Mouse (Mus musculus): ENCODE measurements around the gene Spock1.
A peak's percentile ranks its signal among the peaks of the same experiment; 100 is the strongest.

The Spock1 gene

GRCm38 (mm10) chr13:57865029-57865428 is 43.1 kb downstream of the Spock1 start:
- DNase-seq (ENCODE audit: low read depth, low spot score): no peak

GRCm38 (mm10) chr13:57858491-57858890 is 49.6 kb downstream of the Spock1 start:
- DNase-seq (ENCODE audit: low read depth, low spot score): no peak

DNA sequence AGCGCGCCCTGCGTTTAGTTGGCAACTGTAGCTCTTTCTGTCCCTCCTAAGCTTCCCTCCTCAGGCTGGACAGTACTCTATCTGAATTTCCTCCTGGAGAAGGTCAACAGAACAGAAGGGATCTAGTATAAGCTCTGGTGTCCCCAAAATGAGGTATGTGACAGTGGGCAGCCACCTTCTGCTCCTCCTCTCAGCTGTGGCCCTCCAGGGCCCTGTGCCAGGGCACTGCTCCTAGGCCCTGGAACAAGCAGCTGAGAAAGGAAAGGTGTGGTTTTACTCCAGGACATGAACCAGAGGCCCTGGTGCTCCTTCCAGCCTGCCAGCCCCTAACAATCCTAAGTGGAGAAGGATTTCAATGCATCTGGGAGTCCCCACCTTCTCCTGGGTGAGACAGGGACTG is 51.1 kb downstream of the Spock1 start:
- DNase-seq (ENCODE audit: low read depth, low spot score): no peak

DNA sequence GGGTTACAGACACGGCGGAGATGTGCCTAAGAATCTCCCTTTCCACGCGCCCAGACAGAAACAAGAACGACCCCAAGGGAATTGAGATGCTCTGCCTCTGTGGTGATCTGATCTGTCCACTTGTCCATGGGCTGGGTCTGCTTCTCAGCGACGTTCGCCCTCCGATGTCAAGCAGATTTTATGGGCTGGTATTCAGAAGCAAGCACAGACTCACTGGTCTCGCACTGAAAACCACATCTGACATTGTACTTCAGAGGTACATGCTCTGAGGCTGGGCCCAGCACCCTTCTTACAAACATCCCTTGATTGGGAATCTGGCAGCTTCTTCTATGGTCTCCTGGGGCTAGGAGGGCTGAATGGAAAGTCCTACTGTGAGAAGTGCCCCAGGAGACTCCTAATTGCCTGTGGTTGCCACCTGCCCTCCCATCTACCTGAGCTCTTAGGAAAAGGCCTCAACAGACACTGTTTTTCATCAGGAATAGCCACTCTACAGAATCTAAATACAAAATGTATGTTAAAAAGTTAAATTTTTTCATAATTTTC is 51.8 kb downstream of the Spock1 start:
- no peak for DNase-seq (ENCODE audit: low read depth, low spot score)

DNA sequence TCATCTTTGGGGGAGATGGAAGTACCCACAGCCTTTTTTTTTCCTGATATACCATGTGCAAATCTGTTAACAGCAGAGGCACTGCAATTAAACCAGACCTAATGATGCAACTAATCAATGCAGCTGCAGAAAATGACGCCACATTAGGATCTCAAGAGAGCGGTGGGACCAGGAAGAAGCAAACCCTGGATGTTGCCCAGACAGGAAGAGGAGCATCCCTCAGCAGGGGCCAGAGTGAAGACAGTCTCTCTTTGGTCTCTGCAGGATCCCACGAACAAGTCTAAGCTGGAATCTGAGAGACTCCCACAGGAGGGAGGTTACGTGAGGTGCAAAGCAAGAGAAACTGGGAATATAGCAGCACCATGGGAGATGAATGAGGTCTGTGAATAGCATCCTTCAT is 52.4 kb downstream of the Spock1 start:
- DNase-seq (ENCODE audit: low read depth, low spot score): no peak

DNA sequence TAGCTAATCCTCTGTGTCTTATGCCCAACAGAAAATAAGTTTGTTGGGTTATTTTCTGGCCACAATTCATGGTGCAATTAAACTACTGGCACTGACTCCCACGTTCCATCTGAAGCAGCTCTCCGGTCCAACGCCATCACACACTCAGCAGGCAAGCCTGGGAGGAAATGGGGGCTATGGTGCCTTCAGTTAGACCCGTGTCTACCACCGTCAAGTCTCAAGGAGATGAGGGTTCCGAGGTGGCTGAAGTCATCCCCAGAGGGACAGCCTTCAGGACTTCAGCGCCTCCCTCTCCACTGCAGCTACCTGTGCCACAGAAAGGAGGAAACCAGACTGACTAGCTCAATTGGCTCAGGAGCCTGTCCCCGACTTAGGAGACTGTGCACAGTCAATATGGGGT is 53.7 kb downstream of the Spock1 start:
- no peak for DNase-seq (ENCODE audit: low read depth, low spot score)

GRCm38 (mm10) chr13:57853621-57854020 is 54.5 kb downstream of the Spock1 start:
- DNase-seq (ENCODE audit: low read depth, low spot score): no peak

- DNase-seq (ENCODE audit: low read depth, low spot score): no peak
These were observed 55.0 kb downstream of the Spock1 start for GRCm38 (mm10) chr13:57853156-57853555.

GRCm38 (mm10) chr13:57848931-57849330 is 59.2 kb downstream of the Spock1 start:
- DNase-seq (ENCODE audit: low read depth, low spot score): no peak

GRCm38 (mm10) chr13:57847101-57847500 is 61.0 kb downstream of the Spock1 start:
- no peak for DNase-seq (ENCODE audit: low read depth, low spot score)

GRCm38 (mm10) chr13:57846468-57846867 is 61.7 kb downstream of the Spock1 start:
- no peak for DNase-seq (ENCODE audit: low read depth, low spot score)

DNA sequence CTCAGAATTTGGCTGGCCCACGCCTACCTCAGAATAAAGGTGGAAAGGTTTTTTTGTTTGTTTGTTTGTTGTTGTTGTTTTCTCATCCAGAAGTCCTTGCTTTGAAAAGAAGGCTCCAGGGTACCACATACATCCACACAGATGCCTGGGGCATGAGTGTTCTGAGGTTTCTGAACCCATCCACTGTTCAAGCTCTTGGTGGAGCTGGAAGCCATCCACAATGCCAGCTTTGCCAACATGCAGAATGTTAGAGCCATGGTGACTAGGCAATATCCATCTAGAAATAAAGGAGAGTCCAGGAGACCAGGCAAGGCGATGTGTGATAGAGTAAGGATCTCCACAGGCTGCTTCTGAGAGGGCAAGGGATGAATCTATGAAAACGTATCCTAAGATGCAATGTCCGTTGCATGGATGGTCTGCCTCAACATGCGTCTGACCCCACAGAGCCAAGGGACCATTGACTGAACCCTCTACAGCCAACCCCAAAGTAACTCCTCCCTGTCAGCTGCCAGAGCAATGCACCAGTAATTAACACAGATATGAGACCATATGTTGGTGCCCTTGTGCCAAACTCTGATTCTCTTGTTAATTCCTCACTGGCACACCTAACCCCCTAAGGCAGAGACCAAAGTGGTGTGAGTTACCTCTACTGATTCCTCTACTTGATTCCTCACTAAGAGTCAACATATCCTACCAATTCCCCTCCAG is 66.8 kb downstream of the Spock1 start:
- DNase-seq (ENCODE audit: low read depth, low spot score): no peak

- DNase-seq (ENCODE audit: low read depth, low spot score): no peak
These were observed 70.3 kb downstream of the Spock1 start for GRCm38 (mm10) chr13:57837691-57838437.

DNA sequence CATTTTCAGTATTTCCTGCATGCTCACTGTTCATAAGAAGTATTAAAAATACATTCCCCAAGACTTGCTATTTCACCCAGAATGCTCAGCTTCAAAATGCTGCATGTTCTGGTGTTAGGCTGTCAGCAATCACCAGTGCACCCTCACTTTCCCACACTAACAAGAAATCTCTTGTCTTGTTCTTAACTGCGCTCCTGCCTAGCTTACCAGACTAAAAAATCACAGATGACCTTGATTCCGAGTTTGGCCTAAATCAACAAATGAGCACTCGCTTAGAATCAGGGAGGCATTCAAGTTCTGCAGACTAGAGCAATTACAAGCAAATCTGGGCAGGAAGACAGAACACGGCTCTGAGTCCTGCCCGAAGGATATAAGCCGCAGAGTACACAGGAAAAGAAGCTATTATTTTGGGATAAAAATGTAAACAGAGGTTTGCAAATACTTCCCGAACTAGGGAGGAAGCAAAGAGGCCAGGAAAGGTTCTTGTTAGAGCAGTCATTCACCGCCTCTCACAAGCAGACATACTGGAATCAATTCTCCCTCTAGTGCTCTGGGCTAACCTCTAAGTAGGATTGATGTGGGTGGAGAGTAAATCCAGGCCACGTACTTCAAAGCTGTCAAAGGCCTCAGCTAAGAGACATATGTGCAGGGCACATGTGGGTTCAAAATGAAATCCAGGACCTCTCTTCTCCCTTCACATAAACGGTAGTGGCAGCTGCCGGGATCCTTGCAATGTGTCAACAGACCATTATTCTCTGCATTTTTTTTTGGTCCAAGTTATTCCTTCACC is 76.6 kb downstream of the Spock1 start:
- peak; percentile 48 for DNase-seq (ENCODE audit: low read depth, low spot score)

GRCm38 (mm10) chr13:57830896-57831295 is 77.2 kb downstream of the Spock1 start:
- no peak for DNase-seq (ENCODE audit: low read depth, low spot score)

- no peak for DNase-seq (ENCODE audit: low read depth, low spot score)
These were observed 78.0 kb downstream of the Spock1 start for GRCm38 (mm10) chr13:57830091-57830490.

- DNase-seq (ENCODE audit: low read depth, low spot score): no peak
These were observed 91.9 kb downstream of the Spock1 start for GRCm38 (mm10) chr13:57816276-57816675.

GRCm38 (mm10) chr13:57812643-57813042 is 95.5 kb downstream of the Spock1 start:
- no peak for DNase-seq (ENCODE audit: low read depth, low spot score)

DNA sequence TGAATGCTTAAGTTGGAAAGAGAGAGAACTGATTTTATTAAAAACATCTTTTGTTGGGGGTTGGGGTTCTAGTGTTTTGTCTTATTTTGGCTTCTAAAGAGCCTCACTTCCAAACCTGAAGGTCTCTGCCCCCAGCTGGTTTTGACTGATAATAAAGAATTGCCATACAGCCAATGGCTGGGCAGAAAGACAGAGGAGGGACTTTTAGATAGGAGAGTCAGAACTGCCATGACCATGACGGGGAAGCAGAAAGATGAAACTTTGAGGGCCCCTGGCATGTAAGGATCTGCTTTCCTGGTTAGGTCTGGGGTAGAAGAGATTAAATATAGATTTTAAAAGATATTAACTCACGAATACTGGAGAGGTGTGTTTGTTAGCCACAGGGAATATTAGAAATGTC is 96.9 kb downstream of the Spock1 start:
- DNase-seq (ENCODE audit: low read depth, low spot score): no peak

GRCm38 (mm10) chr13:57810816-57811215 is 97.3 kb downstream of the Spock1 start:
- no peak for DNase-seq (ENCODE audit: low read depth, low spot score)

DNA sequence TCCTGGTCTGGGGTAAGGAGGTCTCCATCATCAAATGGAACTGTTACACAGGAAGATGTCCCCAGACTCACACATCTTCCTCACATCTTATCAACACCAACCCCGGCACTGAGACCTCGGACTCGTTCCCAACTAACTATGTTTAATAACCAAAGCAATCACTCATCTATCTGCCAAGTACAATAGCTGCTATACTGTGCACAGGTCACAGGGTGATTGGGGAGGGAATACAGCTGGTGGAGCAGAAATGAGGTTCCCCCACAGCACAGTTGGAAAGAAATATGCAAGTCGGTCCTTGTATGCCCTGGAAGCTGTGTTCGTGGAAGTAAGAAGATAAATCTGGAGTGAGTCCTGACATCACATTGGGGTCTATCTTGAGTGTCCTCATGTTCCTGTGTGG is 98.0 kb downstream of the Spock1 start:
- peak; percentile 28 for DNase-seq (ENCODE audit: low read depth, low spot score)

GRCm38 (mm10) chr13:57809603-57810002 is 98.5 kb downstream of the Spock1 start:
- DNase-seq (ENCODE audit: low read depth, low spot score): peak; percentile 34

Measured in mesoderm, embryonic 11.5 days (tissue).